Mouse (Mus musculus) cerebellum, postnatal 10 days (tissue): Measurements from ENCODE around the gene Rex1bd.
A peak's percentile ranks its signal among the peaks of the same experiment; 100 is the strongest.
"Not testable (repeated sequence)": the region's sequence is repeated elsewhere in the genome, so short reads cannot be mapped to it uniquely, and the experiment has no call there.

ENCODE experiments used
- DNase-seq, 2 experiments: peaks; one replicate each; pipeline ENCODE4 v3.0.0; 2021; ENCODE audit warnings: mixed read lengths in 2 of 2

Rex1bd gene

DNA sequence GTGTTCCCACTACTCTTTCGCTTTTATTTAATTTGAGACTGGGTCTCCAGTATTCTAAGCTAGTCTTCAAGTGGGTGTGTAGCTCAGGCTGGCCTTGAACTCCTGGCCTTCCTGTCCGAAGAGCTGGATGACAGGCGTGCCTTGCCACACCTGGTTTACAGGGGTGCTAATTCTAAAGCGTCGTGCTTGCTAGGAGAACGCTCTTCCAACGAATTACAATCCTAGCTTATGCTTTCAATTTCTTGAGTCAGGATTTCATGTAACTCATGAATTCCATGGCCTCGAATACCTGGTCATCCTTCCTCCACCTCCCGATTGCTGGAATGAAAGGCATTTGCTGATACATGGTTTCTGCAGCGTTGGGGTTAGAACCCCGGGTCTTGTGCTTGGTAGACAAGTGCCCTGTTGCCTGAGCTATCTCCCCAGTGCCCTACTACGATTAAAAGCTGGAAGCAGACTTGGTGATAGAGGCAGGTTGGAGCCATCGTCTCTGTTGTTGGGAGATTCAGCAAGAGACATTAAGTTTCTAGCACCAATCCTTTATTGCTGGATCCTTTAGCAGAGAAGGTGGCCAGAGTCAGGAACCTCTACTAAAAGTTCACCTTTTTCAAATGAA is 21.7 kb upstream of the Rex1bd start:
- no peak for DNase-seq

- peak; percentile 99 for DNase-seq
These were observed 21.1 kb upstream of the Rex1bd start, which contains the start of the genes Fkbp8 and Kxd1 for GRCm38 (mm10) chr8:70527512-70528181. Gene Fkbp8, plus strand, starts transcription at chr8:70527724. Gene Kxd1, minus strand, starts transcription at chr8:70527956.

GRCm38 (mm10) chr8:70527111-70527511 is 20.6 kb upstream of the Rex1bd start:
- DNase-seq: no peak

DNA sequence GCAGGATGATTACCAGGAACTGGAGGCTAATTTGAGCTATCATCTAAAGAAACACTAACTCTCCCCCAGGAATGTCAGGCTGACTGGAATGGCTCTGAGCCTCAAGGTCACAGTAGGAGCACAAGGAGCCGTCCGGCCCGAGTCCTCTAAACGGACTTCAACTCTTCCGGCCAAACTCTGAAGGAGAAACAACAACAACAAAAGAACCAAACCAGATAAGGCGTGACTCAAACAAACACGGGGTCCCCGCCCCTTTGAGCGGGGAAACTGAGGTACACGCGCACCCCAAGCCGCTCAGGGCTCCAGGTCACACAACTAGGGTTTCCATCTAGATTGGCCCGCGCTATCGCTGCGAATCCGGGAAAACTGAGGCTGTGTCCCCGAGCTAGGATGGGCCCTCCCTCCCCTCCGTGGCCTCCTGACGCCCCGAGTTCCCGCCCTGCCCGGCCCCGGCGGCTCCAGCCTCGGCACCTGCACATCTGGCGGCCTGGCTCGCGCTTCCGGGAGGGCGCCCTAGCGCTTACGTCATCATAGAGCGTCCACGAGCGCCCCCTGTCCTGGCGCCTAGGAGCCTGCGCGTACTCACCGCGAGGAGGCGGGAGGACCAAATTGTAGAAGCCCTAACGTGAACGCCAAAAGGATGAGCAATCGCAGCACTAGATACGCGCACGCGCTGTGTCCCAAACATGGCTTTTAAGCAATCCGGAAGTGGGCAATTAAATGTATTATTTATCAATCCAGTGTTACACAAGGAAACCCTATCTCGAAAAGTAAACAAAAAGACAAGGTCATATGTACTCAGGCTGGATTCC is 16.2 kb upstream of the Rex1bd start:
- DNase-seq: peak; percentile 97

GRCm38 (mm10) chr8:70519606-70520005 is 13.1 kb upstream of the Rex1bd start:
- DNase-seq: no peak

DNA sequence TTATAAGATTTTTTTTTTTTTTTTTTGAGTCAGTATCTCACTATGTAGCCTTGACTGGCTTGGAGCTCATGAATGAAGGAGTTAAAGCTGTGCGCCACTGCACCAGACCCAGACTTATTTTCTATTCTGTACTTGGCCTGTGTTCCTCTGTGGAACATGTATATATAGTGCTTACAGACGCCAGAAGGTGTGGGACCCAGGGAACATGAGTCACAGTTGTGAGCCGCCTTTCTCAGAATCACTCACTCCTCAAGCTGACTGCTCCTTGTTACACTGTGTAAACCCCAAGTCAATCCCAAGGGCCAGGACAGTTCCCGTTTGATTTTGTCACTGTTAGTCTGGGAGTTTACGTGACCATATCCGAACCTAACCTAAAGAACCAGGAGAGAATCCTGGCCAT is 12.5 kb upstream of the Rex1bd start:
- no peak for DNase-seq

DNA sequence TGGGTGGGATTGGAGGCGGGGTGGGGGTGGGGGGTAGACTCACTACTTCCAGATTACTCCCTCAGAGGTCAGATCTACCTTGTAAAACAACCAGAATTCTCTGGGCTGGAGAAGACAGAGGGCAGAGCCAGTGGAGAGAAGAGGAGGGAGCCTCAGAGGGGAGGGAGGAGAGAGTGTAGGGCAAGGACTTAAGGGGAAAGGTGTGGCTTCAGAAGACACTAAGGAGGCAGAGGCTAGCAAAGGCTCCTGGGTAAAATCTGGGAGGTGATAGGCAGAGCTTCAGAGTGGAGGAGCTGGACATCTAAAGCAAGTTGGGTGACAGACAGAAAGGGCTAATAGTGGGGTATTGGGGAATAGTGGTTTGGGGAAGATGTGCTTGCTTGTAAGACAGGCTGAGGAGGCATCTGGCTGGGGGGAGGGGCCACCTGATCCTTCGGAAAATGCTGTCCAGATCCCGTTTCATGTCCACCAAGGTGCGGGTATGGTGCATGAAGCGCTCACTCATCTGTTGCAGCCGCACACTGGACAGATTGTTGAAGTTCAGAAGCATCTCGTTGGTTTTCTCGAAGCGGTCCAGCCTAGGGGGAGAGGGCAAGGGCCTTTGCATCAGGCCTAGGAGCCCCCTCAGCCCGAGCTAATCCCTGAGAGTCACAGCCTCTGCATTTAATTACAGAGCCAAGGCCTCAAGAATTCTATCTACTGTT is 11.5 kb upstream of the Rex1bd start:
- no peak for DNase-seq

- no peak for DNase-seq
These were observed 6.9 kb upstream of the Rex1bd start for GRCm38 (mm10) chr8:70513441-70513840.

DNA sequence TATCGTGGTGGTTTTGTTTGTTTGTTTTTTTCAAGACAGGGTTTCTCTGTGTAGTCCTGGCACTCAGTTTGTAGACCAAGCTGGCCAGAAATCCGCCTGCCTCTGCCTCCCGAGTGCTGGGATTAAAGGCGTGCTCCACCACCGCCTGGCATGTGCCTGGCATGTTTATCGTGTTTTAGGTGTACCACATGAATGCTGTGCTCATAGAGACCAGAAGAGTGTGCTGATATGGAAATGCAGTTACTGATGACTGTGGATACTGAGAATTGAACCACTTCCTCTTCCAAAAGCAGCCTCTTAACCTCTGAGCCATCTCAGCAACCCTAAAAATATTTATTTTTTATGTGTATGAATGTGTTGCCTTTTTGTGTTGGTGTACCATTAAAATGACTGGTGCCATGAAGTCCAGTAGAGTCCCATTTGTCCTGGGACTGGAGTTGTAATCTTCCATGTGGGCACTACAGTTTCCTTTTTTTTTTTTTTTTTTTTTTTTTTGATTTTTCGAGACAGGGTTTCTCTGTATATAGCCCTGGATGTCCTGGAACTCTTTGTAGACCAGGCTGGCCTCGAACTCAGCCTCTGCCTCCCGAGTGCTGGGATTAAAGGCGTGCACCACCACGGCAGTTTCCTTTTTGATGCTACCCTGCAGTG is 5.8 kb upstream of the Rex1bd start:
- DNase-seq: no peak

- no peak for DNase-seq
These were observed 5.2 kb upstream of the Rex1bd start for GRCm38 (mm10) chr8:70511770-70512169.

DNA sequence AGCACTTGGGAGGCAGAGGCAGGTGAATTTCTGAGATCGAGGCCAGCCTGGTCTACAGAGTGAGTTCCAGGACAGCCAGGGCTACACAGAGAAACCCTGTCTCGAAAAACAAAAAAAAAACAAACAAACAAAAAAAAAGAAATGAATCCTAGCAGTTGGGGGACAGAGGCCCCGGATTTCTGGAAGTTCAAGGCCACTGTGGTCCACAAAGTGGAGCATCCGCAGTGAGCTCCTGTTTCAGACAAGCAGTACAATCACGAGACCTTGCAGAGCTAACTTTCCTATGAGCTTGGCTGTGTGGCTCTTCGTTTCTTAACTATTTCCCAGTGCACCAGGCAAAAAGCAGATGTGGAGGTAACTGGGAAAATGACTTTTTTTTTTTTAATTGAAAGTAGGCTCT is 4.6 kb upstream of the Rex1bd start:
- not testable (repeated sequence) for DNase-seq

DNA sequence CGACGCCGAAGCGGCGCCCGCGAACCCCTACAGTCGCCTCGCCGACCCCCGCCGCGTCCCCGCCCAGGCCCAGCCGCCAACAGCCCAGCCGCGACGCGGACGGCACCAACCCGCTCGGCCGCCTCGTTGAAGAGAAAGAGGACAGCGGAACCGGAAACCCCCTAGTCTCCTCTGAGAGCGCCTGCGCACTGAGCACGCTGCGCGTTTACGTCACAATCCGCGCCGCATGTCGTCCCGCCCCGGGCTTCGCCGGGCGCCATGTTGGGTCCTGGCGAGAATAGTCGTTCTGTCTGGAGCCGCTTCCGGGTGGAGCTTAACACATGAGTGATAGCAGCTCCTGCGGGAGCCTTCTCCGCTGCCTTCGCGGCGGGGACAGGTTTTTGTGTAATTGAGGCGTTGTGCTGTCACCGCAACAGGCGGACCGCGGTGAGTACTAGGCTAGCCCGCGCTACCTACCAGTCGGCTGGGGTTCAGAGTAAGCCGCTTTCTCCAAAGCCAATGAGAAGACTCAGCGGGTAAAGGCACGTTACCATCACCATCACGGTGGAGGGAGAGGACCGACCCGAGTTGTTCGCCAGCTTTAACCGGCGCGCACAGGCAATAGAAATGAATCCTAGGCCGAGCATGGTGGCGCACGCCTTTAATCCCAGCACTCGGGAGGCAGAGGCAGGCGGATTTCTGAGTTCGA is 3.8 kb upstream of the Rex1bd start, which contains the start of gene Uba52:
Uba52 (minus strand) TSS at position 574 of the 688 bp plus-strand sequence.
- peak; percentile 99 for DNase-seq

GRCm38 (mm10) chr8:70509281-70509952 is 2.9 kb upstream of the Rex1bd start:
- DNase-seq: no peak

- no peak for DNase-seq
These were observed 458 bp upstream of the Rex1bd start for GRCm38 (mm10) chr8:70507027-70507393.

DNA sequence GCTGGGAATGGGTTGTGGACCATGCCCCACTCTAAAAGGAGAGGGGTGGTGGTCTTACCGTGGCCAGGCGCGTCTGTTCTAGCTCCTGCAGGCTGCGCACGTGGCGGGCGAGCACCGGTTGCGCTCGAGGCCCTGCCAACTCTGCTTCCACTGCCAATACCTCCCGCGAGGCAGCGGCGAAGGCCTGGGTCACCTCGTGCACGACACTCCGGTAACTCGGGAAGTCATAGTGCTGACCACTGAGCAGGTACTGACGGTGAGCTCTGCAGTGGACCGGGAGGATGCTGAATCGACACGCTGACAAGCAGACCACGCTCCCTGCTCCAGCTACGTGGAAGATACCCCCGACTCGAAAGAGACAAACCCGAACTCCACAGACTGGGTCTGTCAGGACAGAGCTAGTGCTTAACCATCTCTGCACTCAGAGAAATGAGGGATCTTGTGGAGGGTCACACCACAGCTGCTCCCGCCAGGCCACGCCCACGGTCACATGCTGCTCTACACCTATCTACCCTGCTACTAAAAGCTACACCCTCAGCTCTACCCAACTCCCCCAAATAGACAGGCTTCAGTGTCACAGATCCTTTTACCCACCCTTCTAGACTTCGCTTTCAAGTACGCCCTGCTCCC is 739 bp downstream of the Rex1bd start:
- peak in 1 of 2 experiments; percentile 49 for DNase-seq

- peak; percentile 94 to 97 for DNase-seq
These were observed 1.7 kb downstream of the Rex1bd start for GRCm38 (mm10) chr8:70504851-70505250.

GRCm38 (mm10) chr8:70504291-70504716 is 2.2 kb downstream of the Rex1bd start:
- DNase-seq: peak; percentile 72 to 80

DNA sequence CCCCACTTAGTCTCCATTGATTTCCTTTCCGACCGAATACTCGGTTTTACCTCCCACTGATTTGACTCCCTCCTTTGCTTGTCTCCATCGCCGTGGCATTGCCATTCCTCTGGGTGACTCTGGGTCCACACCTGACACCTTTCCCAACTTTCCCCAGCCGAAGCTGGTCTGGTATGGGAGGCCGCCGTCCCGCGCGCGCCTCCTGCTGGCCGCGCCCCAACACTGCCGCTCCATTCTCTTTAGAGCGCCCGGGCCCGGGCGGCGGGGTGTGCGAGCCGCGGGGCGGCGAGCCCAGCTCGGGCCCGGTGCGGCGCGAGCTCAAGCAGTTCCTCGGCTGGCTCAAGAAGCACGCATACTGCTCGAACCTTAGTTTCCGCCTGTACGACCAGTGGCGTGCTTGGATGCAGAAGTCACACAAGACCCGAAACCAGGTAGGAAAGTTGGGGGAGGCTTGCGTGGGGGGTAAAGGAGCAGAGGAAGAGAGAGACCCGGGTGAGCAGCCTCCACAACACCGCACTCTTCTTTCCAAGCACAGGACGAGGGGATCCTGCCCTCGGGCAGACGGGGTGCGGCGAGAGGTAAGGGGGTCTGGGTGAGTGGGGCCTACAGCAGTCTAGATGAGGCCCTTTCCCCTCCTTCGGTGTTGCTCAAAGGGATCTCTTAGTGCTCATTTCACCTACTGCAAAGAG is 3.3 kb downstream of the Rex1bd start:
- peak; percentile 84 to 88 for DNase-seq

- DNase-seq: no peak
These were observed 4.0 kb downstream of the Rex1bd start for GRCm38 (mm10) chr8:70502540-70502939.
